8 mouse cellular contexts compared by ENCODE assay signal in the genomic region with DNA sequence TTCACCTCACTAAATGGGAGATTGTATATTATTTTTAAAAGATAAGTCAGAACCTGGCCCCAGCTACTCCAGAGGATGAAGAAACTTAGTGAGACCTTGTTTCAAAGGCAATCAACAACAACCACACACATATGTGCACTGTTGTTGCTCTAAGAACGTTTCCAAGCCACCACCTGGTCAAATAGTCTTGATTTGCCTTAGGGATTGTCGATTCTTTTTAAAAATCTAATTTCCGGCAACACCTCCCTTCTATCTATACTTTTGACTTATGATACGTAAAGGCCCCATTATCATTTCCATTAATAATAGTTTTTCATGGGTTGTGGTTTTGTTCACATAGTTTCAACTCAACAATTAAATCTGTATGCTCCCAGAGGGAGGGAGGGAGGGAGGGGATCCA. TPM values are rescaled to one million over a fixed set of nuclear protein-coding genes. Genes with fewer than 3 reads are reported as not detected.
DNase-seq lines count a peak whose midpoint lies in the region; ATAC-seq lines count a peak whose summit lies in the region.

A gene (minus strand): TSS at position 101 of the 400 bp plus-strand sequence.

- no peak for DNase-seq in lung, postnatal 25 days (ENCODE audit: low spot score)
- DNase-seq in embryonic facial prominence, embryonic 14.5 days (ENCODE audit: low spot score): no peak
- DNase-seq in limb, embryonic 10.5 days (ENCODE audit: low spot score): no peak
- DNase-seq in retina, embryonic 14.5 days (ENCODE audit: low spot score): no peak
- DNase-seq in spleen, postnatal 36 days (ENCODE audit: low spot score in 2 of 2): no peak

- H3K4me1 ChIP-seq in lung, embryonic 16.5 days (replicated peaks; ENCODE audit: control insufficient read depth, insufficient read depth, low read length): peaks cover 7% of the 10 kb centered on the region
- H3K4me1 ChIP-seq in embryonic facial prominence, embryonic 14.5 days (ENCODE audit: control insufficient read depth, insufficient read depth, low read length): peaks cover 11% of the 10 kb centered on the region
- peaks cover 4% of the 10 kb centered on the region for H3K4me1 ChIP-seq in heart, embryonic 16.5 days (ENCODE audit: control insufficient read depth, insufficient read depth, low read length)
- H3K4me1 ChIP-seq in limb, embryonic 10.5 days: peaks cover 15% of the 10 kb centered on the region
- H3K4me1 ChIP-seq in neural tube, embryonic 15.5 days: peaks cover 9% of the 10 kb centered on the region

- H3K4me2 ChIP-seq in lung, embryonic 16.5 days (ENCODE audit: low read depth, low read length): peak within 1 kb of the TSS; percentile 81
- H3K4me2 ChIP-seq in embryonic facial prominence, embryonic 14.5 days (ENCODE audit: low read depth, low read length): peak within 1 kb of the TSS; percentile 65
- peak within 1 kb of the TSS; percentile 90 for H3K4me2 ChIP-seq in heart, embryonic 16.5 days (ENCODE audit: low read depth, low read length)
- peak within 1 kb of the TSS; percentile 64 for H3K4me2 ChIP-seq in neural tube, embryonic 15.5 days

- no peak for ATAC-seq in lung, embryonic 16.5 days (ENCODE audit: low read depth)
- no peak for ATAC-seq in embryonic facial prominence, embryonic 14.5 days (ENCODE audit: low read depth)
- no peak for ATAC-seq in heart, embryonic 16.5 days (replicated peaks; ENCODE audit: extremely low read depth, insufficient read depth, low FRiP score)
- ATAC-seq in neural tube, embryonic 15.5 days (ENCODE audit: low FRiP score): no peak

- 74% methylated on average over 4 of the region's 4 CpGs for WGBS in lung, embryonic 16.5 days
- WGBS in embryonic facial prominence, embryonic 14.5 days: 78% methylated on average over 4 of the region's 4 CpGs
- WGBS in heart, embryonic 16.5 days: 88% methylated on average over 4 of the region's 4 CpGs
- WGBS in limb, embryonic 10.5 days: 92% methylated on average over 4 of the region's 4 CpGs
- 88% methylated on average over 4 of the region's 4 CpGs for whole genome bisulfite sequencing in neural tube, embryonic 15.5 days

- H3K27me3 ChIP-seq in lung, embryonic 16.5 days (ENCODE audit: control insufficient read depth, insufficient read depth, low read depth, low read length): no peaks in the 10 kb centered on the region
- H3K27me3 ChIP-seq in embryonic facial prominence, embryonic 14.5 days (replicated peaks; ENCODE audit: control insufficient read depth, insufficient read depth, low read length): no peaks in the 10 kb centered on the region
- no peaks in the 10 kb centered on the region for H3K27me3 ChIP-seq in heart, embryonic 16.5 days (ENCODE audit: control insufficient read depth, insufficient read depth, low read length)
- no peaks in the 10 kb centered on the region for H3K27me3 ChIP-seq in limb, embryonic 10.5 days (ENCODE audit: low read depth, poor library complexity, severe bottlenecking)
- no peaks in the 10 kb centered on the region for H3K27me3 ChIP-seq in neural tube, embryonic 15.5 days (replicated peaks)

- no peaks in the 10 kb centered on the region for H3K36me3 ChIP-seq in lung, embryonic 16.5 days (ENCODE audit: control insufficient read depth, insufficient read depth, low read length)
- H3K36me3 ChIP-seq in embryonic facial prominence, embryonic 14.5 days (ENCODE audit: control insufficient read depth, insufficient read depth, low read length): no peaks in the 10 kb centered on the region
- 0 out of 2 replicates have a peak, but pooled peaks cover 3% of the 10 kb centered on the region for H3K36me3 ChIP-seq in heart, embryonic 16.5 days (ENCODE audit: control insufficient read depth, insufficient read depth)
- H3K36me3 ChIP-seq in limb, embryonic 10.5 days: peaks cover 12% of the 10 kb centered on the region
- no peaks in the 10 kb centered on the region; the same call in 1 of the 2 replicates for H3K36me3 ChIP-seq in neural tube, embryonic 15.5 days

- H3K9ac ChIP-seq in lung, embryonic 16.5 days (ENCODE audit: low read length): peak within 1 kb of the TSS; percentile 99
- H3K9ac ChIP-seq in embryonic facial prominence, embryonic 14.5 days (ENCODE audit: low read depth, low read length): peak within 1 kb of the TSS; percentile 100
- peak within 1 kb of the TSS; percentile 99 for H3K9ac ChIP-seq in heart, embryonic 16.5 days (ENCODE audit: low read length)
- peak within 1 kb of the TSS; percentile 100 for H3K9ac ChIP-seq in neural tube, embryonic 15.5 days (replicated peaks)

- no peaks in the 10 kb centered on the region for H3K9me3 ChIP-seq in lung, embryonic 16.5 days (ENCODE audit: control insufficient read depth, low read length)
- H3K9me3 ChIP-seq in embryonic facial prominence, embryonic 14.5 days (ENCODE audit: control insufficient read depth, low read length): no peaks in the 10 kb centered on the region
- no peaks in the 10 kb centered on the region for H3K9me3 ChIP-seq in heart, embryonic 16.5 days (replicated peaks; ENCODE audit: control insufficient read depth, low read length)
- H3K9me3 ChIP-seq in limb, embryonic 10.5 days (replicated peaks): no peaks in the 10 kb centered on the region
- H3K9me3 ChIP-seq in neural tube, embryonic 15.5 days (replicated peaks): no peaks in the 10 kb centered on the region

- H3K4me3 ChIP-seq in lung, embryonic 16.5 days (ENCODE audit: low read length): peak within 1 kb of the TSS; percentile 90
- peak within 1 kb of the TSS; percentile 93 for H3K4me3 ChIP-seq in embryonic facial prominence, embryonic 14.5 days (ENCODE audit: low read depth, low read length)
- H3K4me3 ChIP-seq in heart, embryonic 16.5 days (ENCODE audit: low read length): peak within 1 kb of the TSS; percentile 92
- peak within 1 kb of the TSS; percentile 98 for H3K4me3 ChIP-seq in limb, embryonic 10.5 days
- peak within 1 kb of the TSS; percentile 87 for H3K4me3 ChIP-seq in neural tube, embryonic 15.5 days (replicated peaks)

- peak within 1 kb of the TSS; percentile 96 for H3K27ac ChIP-seq in lung, embryonic 16.5 days (ENCODE audit: low read length)
- H3K27ac ChIP-seq in embryonic facial prominence, embryonic 14.5 days (replicated peaks; ENCODE audit: low read depth, low read length): peak within 1 kb of the TSS; percentile 98
- peak within 1 kb of the TSS; percentile 97 for H3K27ac ChIP-seq in heart, embryonic 16.5 days (ENCODE audit: low read length)
- peak within 1 kb of the TSS; percentile 100 for H3K27ac ChIP-seq in limb, embryonic 10.5 days
- H3K27ac ChIP-seq in neural tube, embryonic 15.5 days (replicated peaks): peak within 1 kb of the TSS; percentile 99

RNA-seq across cellular contexts. Expression of the gene that starts here (rescaled TPM):
- 46.6 and 48.2 TPM in 2 replicates for polyA plus RNA-seq in lung, embryonic 16.5 days (2015; fragmentation: Nextera tagmentation; extraction: Ambion mirVana)
- 61.8 and 77.1 TPM in 2 replicates for polyA plus RNA-seq in embryonic facial prominence, embryonic 14.5 days (2014; fragmentation: Nextera tagmentation; extraction: Ambion mirVana)
- 42.6 and 48.1 TPM in 2 replicates for polyA plus RNA-seq in heart, embryonic 16.5 days (2015; fragmentation: Nextera tagmentation; extraction: Ambion mirVana)
- 137 and 162 TPM in 2 replicates for polyA plus RNA-seq in limb, embryonic 10.5 days (2016; fragmentation: Nextera tagmentation; extraction: Ambion mirVana)
- polyA plus RNA-seq in neural tube, embryonic 15.5 days (2015; fragmentation: Nextera tagmentation; extraction: Ambion mirVana): 185 and 218 TPM in 2 replicates
